13 mouse cellular contexts compared by ENCODE assay signal in genomic region chr10:21065593-21065992, GRCm38 (mm10).
DNase-seq lines count a peak whose midpoint lies in the region; ATAC-seq and TF ChIP-seq lines count a peak whose summit lies in the region.
"Had no signal": no experiment of that assay in that cellular context is flagged by ENCODE, and none has a peak within 500 bp of the region (broad histone marks: within the 10 kb centered on the region; RNA-seq: fewer than 3 reads in every experiment).

No protein-coding gene starts in this region.

- WGBS in forebrain, postnatal 0 days: 66% methylated on average over 8 of the region's 8 CpGs
- 62% methylated on average over 8 of the region's 8 CpGs for WGBS in forebrain, embryonic 14.5 days
- WGBS in liver, embryonic 12.5 days (ENCODE audit: insufficient replicate concordance): 21% methylated on average over 8 of the region's 8 CpGs

- ATAC-seq in forebrain, postnatal 0 days: no peak
- no peak for ATAC-seq in forebrain, embryonic 14.5 days
- peak; percentile 84 for ATAC-seq in liver, embryonic 12.5 days

- H3K4me1 ChIP-seq in forebrain, postnatal 0 days (ENCODE audit: insufficient read depth): no peaks in the 10 kb centered on the region
- H3K4me1 ChIP-seq in forebrain, embryonic 14.5 days (ENCODE audit: control insufficient read depth, insufficient read depth, low read length): peaks cover 5% of the 10 kb centered on the region; the same call in 1 of the 2 replicates
- peaks cover 0 to 16% of the 10 kb centered on the region in 2 experiments; a peak in 2 of 4 replicates for H3K4me1 ChIP-seq in ES-E14 (ENCODE audit: control insufficient read depth in 2 of 2, insufficient read depth in 2 of 2, low read length in 2 of 2, poor library complexity in 1 of 2)
- H3K4me1 ChIP-seq in liver, embryonic 12.5 days: peaks cover 42% of the 10 kb centered on the region

- H3K27me3 ChIP-seq in forebrain, postnatal 0 days (ENCODE audit: insufficient read depth, low read length): no peaks in the 10 kb centered on the region
- H3K27me3 ChIP-seq in forebrain, embryonic 14.5 days (replicated peaks; ENCODE audit: control insufficient read depth, insufficient read depth, low read length): no peaks in the 10 kb centered on the region
- H3K27me3 ChIP-seq in liver, embryonic 12.5 days (replicated peaks): no peaks in the 10 kb centered on the region
- H3K27me3 ChIP-seq: midbrain, embryonic 12.5 days had no signal

- intact Hi-C loops in left cerebral cortex, adult 2 months (cut with DNase I): no loop called here

- in situ Hi-C loops in ES-E14 (cut with MboI; ENCODE audit: low sequenced_read_pairs in 2 of 2, unreplicated experiment in 2 of 2): no loop called here

- H3K4me2 ChIP-seq in forebrain, postnatal 0 days (ENCODE audit: low read depth): no peak overlapping the region
- H3K4me2 ChIP-seq in forebrain, embryonic 14.5 days (ENCODE audit: low read length): no peak overlapping the region
- H3K4me2 ChIP-seq in liver, embryonic 12.5 days: peak overlapping the region; percentile 29
- H3K4me2 ChIP-seq: lung, embryonic 14.5 days; midbrain, embryonic 12.5 days had no signal

- H3K9me3 ChIP-seq in forebrain, postnatal 0 days (ENCODE audit: low read length): no peaks in the 10 kb centered on the region
- no peaks in the 10 kb centered on the region for H3K9me3 ChIP-seq in forebrain, embryonic 14.5 days (replicated peaks; ENCODE audit: control insufficient read depth, low read length)
- no peaks in the 10 kb centered on the region for H3K9me3 ChIP-seq in ES-E14 (ENCODE audit: control insufficient read depth, insufficient read depth, low read depth, low read length)
- H3K9me3 ChIP-seq in liver, embryonic 12.5 days (replicated peaks): no peaks in the 10 kb centered on the region
- H3K9me3 ChIP-seq: midbrain, embryonic 12.5 days had no signal

- DNase-seq in forebrain, postnatal 0 days: no peak
- no peak for DNase-seq in forebrain, embryonic 14.5 days (ENCODE audit: low spot score)
- no peak for DNase-seq in ES-E14 (ENCODE audit: low read depth, low spot score)
- peak; percentile 41 to 69 for DNase-seq in thymus, adult 18-20 months
- DNase-seq in cerebellum, adult 18-20 months: no peak
- DNase-seq in left cerebral cortex, adult 8-10 months (ENCODE audit: low spot score in 2 of 2): no peak
- no peak for DNase-seq in left cerebral cortex, adult 2 months (ENCODE audit: extremely low spot score in 1 of 2, low spot score in 2 of 2)
- DNase-seq: adrenal gland, adult 8-10 months; cerebellum, postnatal 25 days; heart, postnatal 10 days; lung, embryonic 14.5 days had no signal

- 0 out of 2 replicates have a peak, but pooled peaks have one; percentile 6 for TF ChIP-seq CTCF in forebrain, postnatal 0 days (IDR thresholded peaks at IDR 0.05; ENCODE audit: low read depth)
- no peak; the same call in 1 of the 2 replicates for TF ChIP-seq CTCF in left cerebral cortex, adult 2 months (IDR thresholded peaks at IDR 0.05)

- no peak overlapping the region for H3K4me3 ChIP-seq in forebrain, postnatal 0 days (ENCODE audit: low read depth, low read length)
- no peak overlapping the region for H3K4me3 ChIP-seq in forebrain, embryonic 14.5 days (ENCODE audit: low read depth, low read length)
- H3K4me3 ChIP-seq in ES-E14 (ENCODE audit: insufficient read depth in 1 of 2, low read depth in 1 of 2, low read length in 2 of 2, poor library complexity in 1 of 2, severe bottlenecking in 1 of 2): no peak overlapping the region
- H3K4me3 ChIP-seq in liver, embryonic 12.5 days: no peak overlapping the region
- no peak overlapping the region for H3K4me3 ChIP-seq in left cerebral cortex, adult 2 months
- H3K4me3 ChIP-seq: midbrain, embryonic 12.5 days had no signal

- no peak overlapping the region for H3K27ac ChIP-seq in forebrain, postnatal 0 days (ENCODE audit: low read depth, low read length)
- H3K27ac ChIP-seq in forebrain, embryonic 14.5 days (ENCODE audit: low read depth, low read length): no peak overlapping the region
- H3K27ac ChIP-seq in ES-E14 (ENCODE audit: insufficient read depth, low read depth, low read length, poor library complexity, severe bottlenecking): peak overlapping the region; percentile 53; the same call in 1 of the 2 replicates
- H3K27ac ChIP-seq in liver, embryonic 12.5 days: peak overlapping the region; percentile 40; the same call in 1 of the 2 replicates
- H3K27ac ChIP-seq in left cerebral cortex, adult 2 months: no peak overlapping the region
- H3K27ac ChIP-seq: midbrain, embryonic 12.5 days had no signal

- no peak overlapping the region for H3K9ac ChIP-seq in forebrain, postnatal 0 days
- no peak overlapping the region for H3K9ac ChIP-seq in forebrain, embryonic 14.5 days (ENCODE audit: low read length)
- H3K9ac ChIP-seq in ES-E14 (ENCODE audit: insufficient read depth, low read depth, low read length, poor library complexity, severe bottlenecking): no peak overlapping the region
- H3K9ac ChIP-seq in liver, embryonic 12.5 days: peak overlapping the region; percentile 22; the same call in 1 of the 2 replicates
- H3K9ac ChIP-seq: lung, embryonic 14.5 days; midbrain, embryonic 12.5 days had no signal

- H3K36me3 ChIP-seq in forebrain, postnatal 0 days (ENCODE audit: insufficient read depth): peaks cover 11% of the 10 kb centered on the region
- no peaks in the 10 kb centered on the region for H3K36me3 ChIP-seq in forebrain, embryonic 14.5 days (ENCODE audit: control insufficient read depth, insufficient read depth, low read length)
- H3K36me3 ChIP-seq in ES-E14 (ENCODE audit: control insufficient read depth, insufficient read depth, low read length, poor library complexity, severe bottlenecking): no peaks in the 10 kb centered on the region
- no peaks in the 10 kb centered on the region for H3K36me3 ChIP-seq in liver, embryonic 12.5 days
- H3K36me3 ChIP-seq: midbrain, embryonic 12.5 days had no signal

TF ChIP-seq in ES-E14, 5 proteins besides CTCF, POLR2A, EP300 and RAD21:
- TF ChIP-seq MAFK (IDR thresholded peaks at IDR 0.05; ENCODE audit: insufficient read depth, low read depth, low read length) (no peak), ZC3H11A (IDR thresholded peaks at IDR 0.05; ENCODE audit: borderline replicate concordance, low read depth, low read length) (no peak), HCFC1 (IDR thresholded peaks at IDR 0.05; ENCODE audit: borderline replicate concordance, insufficient read depth, low read length) (no peak), CHD2 (IDR thresholded peaks at IDR 0.05; ENCODE audit: low read depth, low read length) (no peak), ZNF384 (IDR thresholded peaks at IDR 0.05; ENCODE audit: low read depth, low read length) (no peak)

Comparison
In these comparisons a context has a peak if more than half of its experiments do, and no peak if none do; other contexts are left out.
1. DNase-seq: peak in thymus, adult 18-20 months (2 of 2); none in forebrain, postnatal 0 days (single experiment), forebrain, embryonic 14.5 days (single experiment), ES-E14 (single experiment), cerebellum, adult 18-20 months (0 of 2), left cerebral cortex, adult 8-10 months (0 of 2) and left cerebral cortex, adult 2 months (0 of 2).
2. H3K27ac ChIP-seq: peak in ES-E14 (single experiment) and liver, embryonic 12.5 days (single experiment); none in forebrain, postnatal 0 days (single experiment), forebrain, embryonic 14.5 days (single experiment) and left cerebral cortex, adult 2 months (single experiment).